Mouse (Mus musculus): ENCODE measurements around the gene Ttc33.
A peak's percentile ranks its signal among the peaks of the same experiment; 100 is the strongest.

Gene Ttc33

DNA sequence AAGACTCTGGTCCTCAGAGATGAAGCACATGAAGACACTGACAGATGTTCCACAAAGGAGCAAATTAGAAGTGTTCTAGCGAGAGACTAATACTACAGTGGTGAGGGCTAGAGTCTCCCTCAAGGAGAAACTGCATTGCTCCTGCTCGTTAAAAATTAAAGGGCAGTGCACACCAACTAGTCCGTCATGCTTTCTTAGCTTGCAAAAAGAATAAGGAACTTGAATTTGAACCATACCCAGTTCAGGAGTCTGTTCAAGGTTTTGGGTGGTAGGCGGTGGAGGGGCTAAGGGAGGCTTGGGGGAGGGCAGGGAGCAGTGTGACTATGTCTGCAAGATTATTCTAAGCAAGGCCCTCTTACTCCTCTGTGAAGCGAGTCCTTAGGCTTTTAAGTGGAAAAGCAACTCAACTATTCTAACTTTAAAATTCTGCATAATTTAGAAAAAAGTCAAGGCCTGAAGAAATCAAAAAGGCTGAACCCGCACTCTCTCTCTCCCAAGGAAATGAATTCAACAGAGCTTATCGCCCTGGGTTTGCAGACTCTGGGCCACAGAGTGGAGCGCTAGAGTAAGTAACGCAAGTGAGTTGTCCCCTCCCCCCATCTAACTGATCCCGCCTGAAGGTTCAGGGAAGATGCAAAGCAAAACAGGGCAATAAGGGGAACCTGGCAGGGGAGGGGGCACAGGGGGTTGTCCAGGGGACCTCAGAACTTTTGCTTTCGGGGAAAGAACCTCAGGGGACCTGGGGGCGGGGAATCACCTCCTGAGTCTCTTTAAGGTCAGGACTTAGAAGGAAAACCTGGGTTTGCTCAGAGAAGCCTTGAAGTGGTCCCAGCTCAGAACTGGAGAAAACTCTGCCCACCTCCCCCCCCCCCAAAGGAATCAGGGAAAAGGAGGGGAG, 56.2 kb downstream of the Ttc33 start:
- DNase-seq (ENCODE audit: low read depth): peak; percentile 69

- DNase-seq (ENCODE audit: low read depth): peak; percentile 59
Measured at GRCm38 (mm10) chr15:5242241-5243035, 57.1 kb downstream of the Ttc33 start.

GRCm38 (mm10) chr15:5243036-5243958, 58.0 kb downstream of the Ttc33 start:
- DNase-seq (ENCODE audit: low read depth): peak; percentile 68

- DNase-seq (ENCODE audit: low read depth): peak; percentile 97
Measured at GRCm38 (mm10) chr15:5243959-5244905, 58.9 kb downstream of the Ttc33 start, which contains the start of gene Ptger4. TSS of gene Ptger4 (minus strand) at chr15:5244187.

GRCm38 (mm10) chr15:5250182-5250581, 64.9 kb downstream of the Ttc33 start:
- DNase-seq (ENCODE audit: low read depth): peak; percentile 44

- DNase-seq (ENCODE audit: low read depth): no peak
Measured at GRCm38 (mm10) chr15:5260183-5260582, 74.9 kb downstream of the Ttc33 start.

DNA sequence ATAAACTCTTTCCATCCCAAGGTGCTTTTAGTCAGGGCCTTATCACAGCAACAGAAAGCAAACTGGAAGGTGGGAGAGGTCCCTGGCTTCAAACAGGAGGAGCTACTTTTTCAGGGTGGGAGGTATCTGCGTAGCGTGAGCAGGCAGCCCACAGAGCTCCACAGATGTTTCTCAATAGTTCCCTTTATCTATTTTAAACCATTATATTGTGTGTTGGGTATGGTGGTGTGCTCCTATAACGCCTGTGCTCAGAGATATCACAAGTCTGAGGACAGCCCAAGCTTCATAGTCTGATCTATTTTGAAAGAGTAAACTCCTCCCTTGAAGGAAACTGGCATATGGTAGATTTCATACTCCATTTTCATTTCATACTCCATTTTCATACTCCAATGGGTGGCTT, 75.7 kb downstream of the Ttc33 start:
- no peak for DNase-seq (ENCODE audit: low read depth)

- DNase-seq (ENCODE audit: low read depth): no peak
Measured at GRCm38 (mm10) chr15:5262095-5262667, 76.9 kb downstream of the Ttc33 start.

DNA sequence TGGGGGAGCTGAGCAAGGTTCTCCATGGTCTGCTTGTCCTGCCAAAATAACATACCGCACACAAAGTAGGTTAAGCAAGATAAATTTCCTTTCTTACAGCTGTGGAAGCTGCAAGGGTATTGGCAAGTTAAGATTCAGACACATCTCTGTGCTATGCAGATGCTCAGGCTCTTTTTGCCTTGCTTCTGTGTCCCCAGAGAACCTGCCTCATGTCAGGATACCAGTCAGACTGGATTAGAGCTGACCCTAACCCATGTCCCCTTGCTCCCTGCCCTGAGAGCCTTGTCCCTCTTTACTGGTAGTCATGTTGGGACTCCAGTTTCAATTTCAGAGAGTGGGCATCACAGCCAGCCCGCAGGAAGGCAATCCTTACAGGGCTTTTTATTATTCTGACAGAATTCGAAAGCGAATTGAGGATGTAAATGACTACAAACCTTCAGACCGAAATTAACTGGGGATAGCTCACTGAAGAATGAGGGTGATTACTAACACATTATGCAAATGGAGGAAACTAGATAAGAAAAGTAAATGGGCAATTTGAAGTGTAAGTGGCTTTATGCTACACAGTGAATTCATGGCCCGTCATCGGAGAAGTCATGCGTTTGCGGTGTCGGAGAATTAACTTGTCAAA, 77.7 kb downstream of the Ttc33 start:
- no peak for DNase-seq (ENCODE audit: low read depth)

- no peak for DNase-seq (ENCODE audit: low read depth)
Measured at GRCm38 (mm10) chr15:5266095-5266494, 80.8 kb downstream of the Ttc33 start.
